Mouse (Mus musculus) kidney, embryonic 15.5 days (tissue): ENCODE measurements at regions not wholly inside any gene's neighbourhood (a gene's known extent, or its start where the extent isn't known, plus 50 kb on each side); places are given as distances from the start of the nearest gene placed in this dataset.

Source experiments
- ATAC-seq: fragments of 200-750 bp; cut with Nextera tagmentation; replicated peaks from 2 replicates; pipeline ENCODE4 v1.8.0; 2017; ENCODE audit warnings: moderate TSS enrichment; ENCODE audit not compliant: low FRiP score
- H3K27ac ChIP-seq: fragments of 300-500 bp; sonication (generic); 2 replicates; pipeline ENCODE4 v1.5.1; 2015; ENCODE audit warnings: mild to moderate bottlenecking, inconsistent platforms
- H3K27me3 ChIP-seq: fragments of 300-500 bp; sonication (generic); 2 replicates; pipeline ENCODE4 v1.6.1; 2015; ENCODE audit warnings: inconsistent platforms
- H3K36me3 ChIP-seq: fragments of 300-500 bp; sonication (generic); 2 replicates; pipeline ENCODE4 v1.6.1; 2015; ENCODE audit warnings: inconsistent platforms
- H3K4me1 ChIP-seq: fragments of 300-500 bp; sonication (generic); 2 replicates; pipeline ENCODE4 v1.6.1; 2015; ENCODE audit warnings: inconsistent platforms
- H3K4me2 ChIP-seq: fragments of 300-500 bp; sonication (generic); 2 replicates; pipeline ENCODE4 v1.6.1; 2015; ENCODE audit warnings: moderate library complexity, mild to moderate bottlenecking, inconsistent platforms
- H3K4me3 ChIP-seq: fragments of 300-500 bp; sonication (generic); replicated peaks from 2 replicates; pipeline ENCODE4 v1.5.1; 2015; ENCODE audit warnings: mild to moderate bottlenecking, inconsistent platforms
- H3K9ac ChIP-seq: fragments of 300-500 bp; sonication (generic); 2 replicates; pipeline ENCODE4 v1.6.1; 2015; ENCODE audit warnings: mild to moderate bottlenecking, inconsistent platforms
- H3K9me3 ChIP-seq: fragments of 300-500 bp; sonication (generic); replicated peaks from 2 replicates; pipeline ENCODE4 v1.6.1; 2016; ENCODE audit warnings: inconsistent platforms
- WGBS: fragments of 180-500 bp; shearing (Covaris S2); methylation state at CpG from one replicate; pipeline ENCODE4 v1.1.7; 2015; ENCODE audit warnings: mixed read lengths; 5-methylcytosine and 5-hydroxymethylcytosine counted together

DNA sequence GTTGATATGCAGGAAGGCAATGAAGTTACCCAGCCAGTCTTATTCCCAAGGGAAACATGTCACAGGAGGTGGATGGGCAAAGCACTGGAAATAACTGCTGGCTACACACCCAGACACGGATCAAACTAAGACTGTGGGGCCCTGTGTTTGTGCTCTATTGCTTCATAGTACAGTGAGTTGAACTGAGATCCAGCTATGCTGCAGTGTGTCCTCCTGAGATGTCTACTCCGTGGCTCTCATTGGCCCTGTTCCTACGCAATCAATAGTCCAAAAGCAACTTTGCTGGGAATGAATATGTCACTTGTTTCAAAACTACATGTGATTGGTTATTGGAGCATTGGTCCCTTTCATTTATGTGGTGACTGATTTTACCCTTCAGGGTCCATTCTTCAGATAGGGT is 213.8 kb upstream of the Bmp2 start:
- Histone ChIP-seq H3K27me3 (no peaks in the 10 kb centered on the region), H3K4me2 (no peak overlapping the region), H3K9me3 (no peaks in the 10 kb centered on the region), H3K4me3 (no peak overlapping the region), H3K9ac (no peak overlapping the region), H3K27ac (no peak overlapping the region), H3K36me3 (no peaks in the 10 kb centered on the region), H3K4me1 (peaks cover 17% of the 10 kb centered on the region)
- WGBS = 82% methylated on average over 3 of the region's 3 CpGs
- no peak for ATAC-seq

GRCm38 (mm10) chr2:133341352-133341751 is 210.6 kb upstream of the Bmp2 start:
- H3K36me3 ChIP-seq = no peaks in the 10 kb centered on the region
- H3K4me3 ChIP-seq = no peak overlapping the region
- no peaks in the 10 kb centered on the region for H3K9me3 ChIP-seq
- H3K27me3 ChIP-seq = no peaks in the 10 kb centered on the region
- H3K4me2 ChIP-seq = no peak overlapping the region
- WGBS = 36% methylated on average over 4 of the region's 4 CpGs
- H3K27ac ChIP-seq = no peak overlapping the region
- no peak overlapping the region for H3K9ac ChIP-seq
- peaks cover 19% of the 10 kb centered on the region for H3K4me1 ChIP-seq
- 0 out of 2 replicates have a peak, but pooled peaks have one; percentile 33 for ATAC-seq

GRCm38 (mm10) chr2:133345964-133346788 is 205.8 kb upstream of the Bmp2 start:
- Histone ChIP-seq H3K27ac (0 out of 2 replicates have a peak overlapping the region, but pooled peaks have one; percentile 32), H3K9me3 (no peaks in the 10 kb centered on the region), H3K4me1 (peaks cover 26% of the 10 kb centered on the region), H3K4me3 (no peak overlapping the region), H3K27me3 (no peaks in the 10 kb centered on the region; the same call in 1 of the 2 replicates), H3K9ac (no peak overlapping the region), H3K4me2 (peak overlapping the region; percentile 19; the same call in 1 of the 2 replicates), H3K36me3 (no peaks in the 10 kb centered on the region)
- 41% methylated on average over 12 of the region's 12 CpGs for WGBS
- ATAC-seq = peak; percentile 78

GRCm38 (mm10) chr2:133346789-133347424 is 205.1 kb upstream of the Bmp2 start:
- 13% methylated on average over 4 of the region's 4 CpGs for WGBS
- Histone ChIP-seq H3K27ac (0 out of 2 replicates have a peak overlapping the region, but pooled peaks have one; percentile 22), H3K4me1 (peaks cover 19% of the 10 kb centered on the region), H3K4me2 (no peak overlapping the region), H3K9me3 (no peaks in the 10 kb centered on the region), H3K27me3 (no peaks in the 10 kb centered on the region; the same call in 1 of the 2 replicates), H3K4me3 (no peak overlapping the region), H3K9ac (no peak overlapping the region), H3K36me3 (no peaks in the 10 kb centered on the region)
- peak; percentile 66; the same call in 1 of the 2 replicates for ATAC-seq

- no peaks in the 10 kb centered on the region for H3K9me3 ChIP-seq
- H3K4me3 ChIP-seq = no peak overlapping the region
- peaks cover 12% of the 10 kb centered on the region for H3K4me1 ChIP-seq
- no peak overlapping the region for H3K9ac ChIP-seq
- no peak for ATAC-seq
- no peaks in the 10 kb centered on the region for H3K36me3 ChIP-seq
- no peak overlapping the region for H3K4me2 ChIP-seq
- no peak overlapping the region for H3K27ac ChIP-seq
- H3K27me3 ChIP-seq = no peaks in the 10 kb centered on the region; the same call in 1 of the 2 replicates
- 63% methylated on average over 3 of the region's 3 CpGs for WGBS
These were observed 200.7 kb upstream of the Bmp2 start for GRCm38 (mm10) chr2:133351306-133351705.

- 89% methylated on average over 3 of the region's 3 CpGs for WGBS
- H3K4me2 ChIP-seq = no peak overlapping the region
- ATAC-seq = no peak
These were observed 199.2 kb upstream of the Bmp2 start for GRCm38 (mm10) chr2:133352800-133353199.

GRCm38 (mm10) chr2:133362693-133363443 is 189.1 kb upstream of the Bmp2 start:
- Histone ChIP-seq H3K27me3 (no peaks in the 10 kb centered on the region), H3K4me2 (no peak overlapping the region), H3K4me1 (no peaks in the 10 kb centered on the region), H3K9me3 (no peaks in the 10 kb centered on the region), H3K36me3 (no peaks in the 10 kb centered on the region), H3K27ac (no peak overlapping the region), H3K4me3 (no peak overlapping the region), H3K9ac (no peak overlapping the region)
- ATAC-seq = no peak
- 82% methylated on average over 4 of the region's 4 CpGs for WGBS

More at GRCm38 (mm10) chr2:133352800-133353199, 199.2 kb upstream of the Bmp2 start:
- Histone ChIP-seq H3K4me1 (no peaks in the 10 kb centered on the region), H3K27ac (no peak overlapping the region), H3K9me3 (no peaks in the 10 kb centered on the region), H3K27me3 (no peaks in the 10 kb centered on the region; the same call in 1 of the 2 replicates), H3K9ac (no peak overlapping the region), H3K36me3 (no peaks in the 10 kb centered on the region), H3K4me3 (no peak overlapping the region)

DNA sequence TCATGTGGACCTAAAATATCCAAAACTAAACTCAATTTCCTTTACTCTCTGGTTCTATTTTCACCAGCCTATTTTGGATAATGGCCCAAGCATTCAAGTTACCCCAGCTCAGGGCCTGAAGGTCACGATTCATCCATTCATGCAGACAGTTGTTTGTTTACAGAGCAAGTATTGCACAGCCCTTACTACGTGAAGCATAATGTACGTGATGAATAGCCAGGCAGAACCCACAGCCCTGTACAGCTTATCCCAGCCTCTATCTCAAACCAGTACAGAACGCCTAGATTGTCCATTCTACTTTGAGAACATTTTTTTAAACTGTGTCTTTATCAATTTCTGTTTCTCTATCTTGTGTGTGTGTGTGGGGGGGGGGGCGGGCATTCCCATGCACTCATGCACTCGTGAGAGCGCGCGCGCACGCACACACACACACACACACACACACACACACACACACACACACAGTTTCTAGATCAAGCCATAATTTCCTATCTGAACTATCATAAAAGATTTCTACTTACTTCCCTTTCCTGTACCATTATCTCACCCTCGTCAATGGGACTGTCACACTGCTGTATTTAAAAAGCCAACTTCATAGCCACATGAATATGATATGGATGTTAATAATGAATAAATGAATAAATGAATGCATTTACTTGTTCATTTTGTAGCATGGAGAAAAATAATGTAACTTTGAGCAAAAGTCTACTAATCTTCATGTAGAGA is 180.3 kb upstream of the Bmp2 start:
- H3K4me1 ChIP-seq = no peaks in the 10 kb centered on the region
- no peak overlapping the region for H3K27ac ChIP-seq
- H3K9me3 ChIP-seq = no peaks in the 10 kb centered on the region
- H3K4me2 ChIP-seq = no peak overlapping the region
- H3K4me3 ChIP-seq = no peak overlapping the region
- H3K36me3 ChIP-seq = no peaks in the 10 kb centered on the region
- WGBS = 78% methylated on average over 12 of the region's 12 CpGs
- no peaks in the 10 kb centered on the region for H3K27me3 ChIP-seq
- ATAC-seq = no peak
- no peak overlapping the region for H3K9ac ChIP-seq

- ATAC-seq = no peak
- H3K9ac ChIP-seq = no peak overlapping the region
- no peaks in the 10 kb centered on the region for H3K4me1 ChIP-seq
- H3K27ac ChIP-seq = no peak overlapping the region
- H3K4me3 ChIP-seq = no peak overlapping the region
- no peaks in the 10 kb centered on the region for H3K27me3 ChIP-seq
- WGBS = 36% methylated on average over 4 of the region's 4 CpGs
- H3K36me3 ChIP-seq = no peaks in the 10 kb centered on the region
- no peaks in the 10 kb centered on the region for H3K9me3 ChIP-seq
- H3K4me2 ChIP-seq = no peak overlapping the region
These were observed 178.4 kb upstream of the Bmp2 start for GRCm38 (mm10) chr2:133373543-133373942.

DNA sequence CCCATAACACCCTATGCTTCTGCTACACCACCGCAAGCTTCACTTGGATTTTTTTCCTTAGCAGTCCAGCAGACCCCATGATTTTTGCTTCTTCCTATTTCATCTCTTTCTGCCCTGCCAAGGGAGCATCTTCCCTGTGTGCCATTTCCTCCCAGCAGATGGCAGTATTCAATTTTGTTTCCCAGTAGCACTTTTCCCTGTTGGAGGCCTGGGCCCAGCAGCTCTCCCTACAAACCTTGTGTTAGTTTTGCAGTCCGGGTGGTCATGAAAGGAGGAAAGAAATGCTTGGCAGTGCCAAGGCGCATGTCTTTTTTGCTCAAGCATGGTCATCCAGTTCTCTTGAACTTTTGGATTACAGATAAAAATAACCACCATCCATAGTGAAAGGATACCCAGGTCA is 170.9 kb upstream of the Bmp2 start:
- Histone ChIP-seq H3K4me2 (no peak overlapping the region), H3K27me3 (no peaks in the 10 kb centered on the region), H3K27ac (no peak overlapping the region), H3K4me1 (no peaks in the 10 kb centered on the region), H3K9me3 (no peaks in the 10 kb centered on the region), H3K36me3 (no peaks in the 10 kb centered on the region), H3K9ac (no peak overlapping the region), H3K4me3 (no peak overlapping the region)
- 81% methylated on average over 3 of the region's 3 CpGs for whole genome bisulfite sequencing
- no peak; the same call in 1 of the 2 replicates for ATAC-seq

GRCm38 (mm10) chr2:133383135-133383920 is 168.6 kb upstream of the Bmp2 start:
- no peak overlapping the region for H3K4me3 ChIP-seq
- H3K4me2 ChIP-seq = no peak overlapping the region
- H3K4me1 ChIP-seq = no peaks in the 10 kb centered on the region
- H3K36me3 ChIP-seq = no peaks in the 10 kb centered on the region
- no peak overlapping the region for H3K27ac ChIP-seq
- no peaks in the 10 kb centered on the region for H3K27me3 ChIP-seq
- H3K9ac ChIP-seq = no peak overlapping the region
- no peak for ATAC-seq
- no peaks in the 10 kb centered on the region for H3K9me3 ChIP-seq
- 93% methylated on average over 3 of the region's 3 CpGs for WGBS
